Mouse (Mus musculus): Measurements from ENCODE around the gene Fzd2.

- TF ChIP-seq CTCF (IDR thresholded peaks at IDR 0.05; ENCODE audit: low read depth) (no peak), EP300 (optimal IDR thresholded peaks at IDR 0.05) (no peak)
These were observed 3.7 kb downstream of the Fzd2 start for GRCm38 (mm10) chr11:102607686-102608548.

Measured in stomach, postnatal 0 days (tissue).